Mouse (Mus musculus) kidney, postnatal 0 days (tissue): ENCODE measurements at regions not wholly inside any gene's neighbourhood (a gene's known extent, or its start where the extent isn't known, plus 50 kb on each side); places are given as distances from the start of the nearest gene placed in this dataset.

Source experiments
- ATAC-seq: fragments of 200-750 bp; cut with Nextera tagmentation; replicated peaks from 2 replicates; pipeline ENCODE4 v1.8.0; 2017; ENCODE audit warnings: low read depth, moderate number of reproducible peaks, moderate TSS enrichment, moderate library complexity; ENCODE audit not compliant: low FRiP score
- DNase-seq: peaks from one replicate; pipeline ENCODE4 v3.0.0-alpha.2; 2016; ENCODE audit warnings: low spot score
- H3K27ac ChIP-seq: fragments of 300-500 bp; sonication (generic); 2 replicates; pipeline ENCODE4 v1.5.1; 2014; ENCODE audit warnings: mild to moderate bottlenecking
- H3K27me3 ChIP-seq: fragments of 300-500 bp; sonication (generic); 2 replicates; pipeline ENCODE4 v1.6.1; 2014; ENCODE audit warnings: low read length, mixed read lengths; ENCODE audit not compliant: insufficient read depth
- H3K36me3 ChIP-seq: fragments of 300-500 bp; sonication (generic); 2 replicates; pipeline ENCODE4 v1.6.1; 2014; ENCODE audit warnings: low read length, mixed read lengths; ENCODE audit not compliant: insufficient read depth
- H3K4me1 ChIP-seq: fragments of 300-500 bp; sonication (generic); replicated peaks from 2 replicates; pipeline ENCODE4 v1.6.1; 2014; ENCODE audit warnings: antibody characterized with exemption, low read length, mixed read lengths; ENCODE audit not compliant: insufficient read depth
- H3K4me2 ChIP-seq: fragments of 300-500 bp; sonication (generic); 2 replicates; pipeline ENCODE4 v1.6.1; 2014; ENCODE audit warnings: mild to moderate bottlenecking, low read length, moderate library complexity, mixed read lengths
- H3K4me3 ChIP-seq: fragments of 300-500 bp; sonication (generic); replicated peaks from 2 replicates; pipeline ENCODE4 v1.5.1; 2014; ENCODE audit warnings: low read depth, low read length
- H3K9ac ChIP-seq: fragments of 300-500 bp; sonication (generic); 2 replicates; pipeline ENCODE4 v1.6.1; 2014; ENCODE audit warnings: low read depth, low read length
- H3K9me3 ChIP-seq: fragments of 300-500 bp; sonication (generic); replicated peaks from 2 replicates; pipeline ENCODE4 v1.6.1; 2016; ENCODE audit warnings: low read length, inconsistent platforms, mixed read lengths
- CTCF ChIP-seq: IDR thresholded peaks from 2 replicates; pipeline ENCODE4 v1.5.1; 2016; ENCODE audit warnings: antibody characterized with exemption, low read depth, mild to moderate bottlenecking, moderate library complexity
- WGBS: fragments of 180-500 bp; shearing (Covaris S2); extraction: QIAGEN DNeasy Blood & Tissue Kit; methylation state at CpG from one replicate; pipeline ENCODE4 v1.1.7; 2014; 5-methylcytosine and 5-hydroxymethylcytosine counted together

DNA sequence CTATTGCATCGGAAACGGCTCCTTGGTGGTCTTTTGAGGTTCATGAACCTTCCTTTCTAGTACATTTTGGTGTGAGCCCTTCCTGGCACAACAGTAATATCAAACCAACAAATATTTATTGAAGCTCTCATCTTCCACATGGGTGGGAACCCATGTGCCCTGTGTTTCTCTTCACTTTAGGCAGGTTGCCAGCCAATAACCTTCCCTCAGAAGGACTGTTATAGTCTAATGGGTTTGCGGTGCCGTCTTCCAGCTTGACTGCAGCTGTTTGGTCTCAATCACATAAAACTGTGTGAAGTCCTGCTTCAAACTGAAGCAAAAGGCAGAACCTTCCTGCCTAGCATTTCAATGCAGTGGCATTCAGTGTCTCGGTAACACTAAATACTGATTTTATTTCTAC, 69.4 kb upstream of the Irak1bp1 start:
- Histone ChIP-seq H3K4me3 (no peak overlapping the region), H3K27ac (no peak overlapping the region), H3K9me3 (no peaks in the 10 kb centered on the region), H3K4me1 (no peaks in the 10 kb centered on the region), H3K36me3 (no peaks in the 10 kb centered on the region), H3K27me3 (no peaks in the 10 kb centered on the region), H3K9ac (no peak overlapping the region), H3K4me2 (no peak overlapping the region)
- no peak for TF ChIP-seq CTCF
- ATAC-seq = no peak
- 72% methylated on average over 5 of the region's 5 CpGs for WGBS
- no peak for DNase-seq

DNA sequence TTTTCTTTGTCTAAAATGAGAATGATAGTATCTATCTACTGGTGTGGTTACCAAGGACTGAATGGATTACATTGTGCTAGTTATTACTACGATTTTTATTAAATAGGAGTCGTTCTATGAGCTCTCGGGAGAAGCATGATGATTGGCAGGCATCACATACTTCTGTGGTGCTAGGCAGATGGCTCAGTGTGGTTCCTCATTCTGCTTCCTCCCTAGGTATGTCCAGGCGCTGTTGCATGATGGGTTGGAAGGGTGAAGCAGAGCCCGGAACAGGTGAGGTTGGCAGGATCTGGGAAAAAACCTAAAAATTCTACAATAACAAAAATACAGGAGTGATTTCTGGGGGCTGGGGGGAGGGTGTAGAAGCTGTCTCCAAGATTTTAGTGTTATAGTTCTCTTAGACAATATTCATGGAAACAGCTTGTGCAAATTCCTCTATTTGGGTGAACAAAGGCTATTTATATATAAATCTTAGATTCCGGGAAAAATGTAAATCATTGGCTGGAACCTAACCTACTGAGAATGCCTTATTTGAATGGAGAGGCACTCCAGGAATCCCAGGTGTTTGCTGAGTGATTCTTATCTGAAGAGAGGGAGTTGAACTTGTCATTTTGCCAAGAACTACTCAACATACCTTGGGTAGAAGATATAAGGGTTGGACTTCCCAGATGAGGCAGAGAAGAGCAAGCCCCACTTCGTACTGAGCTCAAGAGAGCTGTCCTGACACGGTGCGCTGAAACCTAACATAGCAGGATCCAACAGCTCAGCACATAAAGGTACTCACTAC, 68.5 kb upstream of the Irak1bp1 start:
- ATAC-seq (no peak), DNase-seq (no peak)
- no peak overlapping the region for H3K4me2 ChIP-seq
- no peaks in the 10 kb centered on the region for H3K4me1 ChIP-seq
- TF ChIP-seq CTCF = no peak
- H3K27me3 ChIP-seq = no peaks in the 10 kb centered on the region
- no peak overlapping the region for H3K4me3 ChIP-seq
- no peak overlapping the region for H3K9ac ChIP-seq
- WGBS = 87% methylated on average over 9 of the region's 9 CpGs
- no peak overlapping the region for H3K27ac ChIP-seq
- H3K9me3 ChIP-seq = no peaks in the 10 kb centered on the region
- H3K36me3 ChIP-seq = no peaks in the 10 kb centered on the region

DNA sequence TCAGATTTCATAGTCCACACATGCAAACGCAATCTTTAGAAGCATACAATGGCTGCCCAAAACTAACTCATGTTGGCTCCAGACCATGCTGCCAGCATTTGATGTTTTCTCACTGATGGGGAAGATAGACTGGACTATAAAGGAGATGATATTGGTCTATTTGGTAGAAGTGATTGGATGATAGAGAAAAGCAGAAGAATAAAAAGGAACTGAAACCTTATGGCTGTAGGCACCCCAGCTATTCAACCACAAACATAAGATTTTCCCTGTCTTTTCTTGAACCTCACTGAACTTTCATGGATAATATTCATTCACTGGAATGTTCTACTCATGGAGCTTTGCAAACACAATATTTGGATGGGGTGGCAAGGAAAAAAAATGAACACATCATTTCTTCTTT, 65.7 kb upstream of the Irak1bp1 start:
- no peaks in the 10 kb centered on the region for H3K27me3 ChIP-seq
- DNase-seq (no peak), ATAC-seq (no peak)
- WGBS = 78% methylated on average over 1 of the region's 1 CpGs
- no peak overlapping the region for H3K9ac ChIP-seq
- no peak for TF ChIP-seq CTCF
- H3K36me3 ChIP-seq = no peaks in the 10 kb centered on the region
- no peak overlapping the region for H3K27ac ChIP-seq
- H3K4me1 ChIP-seq = no peaks in the 10 kb centered on the region
- no peak overlapping the region for H3K4me2 ChIP-seq
- no peak overlapping the region for H3K4me3 ChIP-seq
- no peaks in the 10 kb centered on the region for H3K9me3 ChIP-seq
